Mouse (Mus musculus): ENCODE data around the gene Otop2.

Gene Otop2

GRCm38 (mm10) chr11:115381276-115381675 is 74.3 kb downstream of the Otop2 start:
- DNase-seq (ENCODE audit: low spot score in 2 of 2), result no peak

Measured in frontal cortex, postnatal 10 days (tissue).